Mouse (Mus musculus) midbrain, embryonic 11.5 days (tissue): ENCODE results near the gene Rbm45. TPM values are rescaled to one million over a fixed set of nuclear protein-coding genes. Genes with fewer than 3 reads are reported as not detected.

Experiments
- ATAC-seq: fragments of 200-750 bp; cut with Nextera tagmentation; 2 replicates; pipeline ENCODE4 v1.8.0; 2017; ENCODE audit warnings: moderate TSS enrichment, moderate library complexity; ENCODE audit not compliant: low FRiP score
- DNase-seq: peaks from one replicate; pipeline ENCODE4 v3.0.0; 2015; ENCODE audit warnings: low spot score; ENCODE audit errors: missing footprints
- H3K27ac ChIP-seq: fragments of 300-500 bp; sonication (generic); 2 replicates; pipeline ENCODE4 v1.5.1; 2014; ENCODE audit warnings: low read depth, low read length
- H3K27me3 ChIP-seq: fragments of 300-500 bp; sonication (generic); 2 replicates; pipeline ENCODE4 v1.6.1; 2014; ENCODE audit warnings: mild to moderate bottlenecking, low read length, moderate library complexity, mixed read lengths; ENCODE audit not compliant: control insufficient read depth, insufficient read depth
- H3K36me3 ChIP-seq: fragments of 300-500 bp; sonication (generic); 2 replicates; pipeline ENCODE4 v1.6.1; 2014; ENCODE audit warnings: mild to moderate bottlenecking, low read length, moderate library complexity, mixed read lengths; ENCODE audit not compliant: control insufficient read depth, insufficient read depth
- H3K4me1 ChIP-seq: fragments of 300-500 bp; sonication (generic); 2 replicates; pipeline ENCODE4 v1.6.1; 2014; ENCODE audit warnings: low read length; ENCODE audit not compliant: control insufficient read depth, insufficient read depth
- H3K4me2 ChIP-seq: fragments of 300-500 bp; sonication (generic); 2 replicates; pipeline ENCODE4 v1.6.1; 2014; ENCODE audit warnings: mild to moderate bottlenecking, moderate library complexity
- H3K4me3 ChIP-seq: fragments of 300-500 bp; sonication (generic); 2 replicates; pipeline ENCODE4 v1.5.1; 2014; ENCODE audit warnings: low read depth, low read length
- H3K9ac ChIP-seq: fragments of 300-500 bp; sonication (generic); 2 replicates; pipeline ENCODE4 v1.6.1; 2014; ENCODE audit warnings: low read length
- H3K9me3 ChIP-seq: fragments of 300-500 bp; sonication (generic); 2 replicates; pipeline ENCODE4 v1.6.1; 2016; ENCODE audit warnings: low read length; ENCODE audit not compliant: control insufficient read depth
- WGBS: fragments of 180-500 bp; shearing (Covaris S2); extraction: QIAGEN DNeasy Blood & Tissue Kit; methylation state at CpG from one replicate; pipeline ENCODE4 v1.1.7; 2014; 5-methylcytosine and 5-hydroxymethylcytosine counted together
- polyA plus RNA-seq: library from polyadenylated mRNA; unstranded; fragments of >200 nt; fragmentation: Nextera tagmentation; extraction: Ambion mirVana; gene quantifications from 2 replicates; pipeline ENCODE4 v1.2.1, GENCODE M21; 2014

Gene Rbm45
- polyA plus RNA-seq, 1 experiment from 2014 or later = 17.5 TPM

- Histone ChIP-seq H3K27me3 (peaks cover 8% of the 10 kb centered on the region), H3K9me3 (no peaks in the 10 kb centered on the region), H3K27ac (no peak within 1 kb of the TSS), H3K4me3 (peak within 1 kb of the TSS; percentile 38), H3K4me2 (peak within 1 kb of the TSS; percentile 91), H3K4me1 (peaks cover 3% of the 10 kb centered on the region), H3K9ac (peak within 1 kb of the TSS; percentile 49), H3K36me3 (no peaks in the 10 kb centered on the region)
- ATAC-seq (peak; percentile 78), DNase-seq (peak; percentile 90)
- WGBS = 17% methylated on average over 41 of the region's 41 CpGs
These were observed 31.3 kb upstream of the Rbm45 start, which contains the start of gene Pde11a for GRCm38 (mm10) chr2:76338215-76339156. Gene Pde11a (minus strand): TSS chr2:76338774.

GRCm38 (mm10) chr2:76342146-76342545, 27.6 kb upstream of the Rbm45 start:
- H3K4me2 ChIP-seq = no peak overlapping the region
- DNase-seq (no peak), ATAC-seq (no peak)
- WGBS = 88% methylated on average over 9 of the region's 9 CpGs
- no peak overlapping the region for H3K27ac ChIP-seq
- no peak overlapping the region for H3K9ac ChIP-seq
- H3K9me3 ChIP-seq = no peaks in the 10 kb centered on the region
- peaks cover 8% of the 10 kb centered on the region for H3K27me3 ChIP-seq
- H3K4me3 ChIP-seq = no peak overlapping the region
- H3K4me1 ChIP-seq = peaks cover 3% of the 10 kb centered on the region
- no peaks in the 10 kb centered on the region for H3K36me3 ChIP-seq

- WGBS = 82% methylated on average over 6 of the region's 6 CpGs
- Histone ChIP-seq H3K9ac (no peak overlapping the region), H3K4me2 (no peak overlapping the region), H3K4me3 (no peak overlapping the region), H3K4me1 (no peaks in the 10 kb centered on the region), H3K36me3 (no peaks in the 10 kb centered on the region), H3K27me3 (no peaks in the 10 kb centered on the region), H3K9me3 (no peaks in the 10 kb centered on the region), H3K27ac (no peak overlapping the region)
- DNase-seq = no peak
- no peak for ATAC-seq
These were observed 21.9 kb upstream of the Rbm45 start for GRCm38 (mm10) chr2:76347839-76348238.

- no peak for DNase-seq
- no peak for ATAC-seq
- H3K4me1 ChIP-seq = no peaks in the 10 kb centered on the region
- 86% methylated on average over 11 of the region's 11 CpGs for WGBS
- H3K4me2 ChIP-seq = no peak within 1 kb of the TSS
- H3K4me3 ChIP-seq = no peak within 1 kb of the TSS
- H3K9me3 ChIP-seq = no peaks in the 10 kb centered on the region
- H3K27me3 ChIP-seq = no peaks in the 10 kb centered on the region
- no peaks in the 10 kb centered on the region for H3K36me3 ChIP-seq
- no peak within 1 kb of the TSS for H3K9ac ChIP-seq
- H3K27ac ChIP-seq = no peak within 1 kb of the TSS
These were observed 9.6 kb upstream of the Rbm45 start, which contains the start of gene Cyct for GRCm38 (mm10) chr2:76360226-76360625. Gene Cyct (minus strand): TSS chr2:76360450.

- WGBS = 42% methylated on average over 2 of the region's 2 CpGs
- Histone ChIP-seq H3K36me3 (no peaks in the 10 kb centered on the region), H3K4me3 (no peak overlapping the region), H3K27me3 (no peaks in the 10 kb centered on the region), H3K27ac (no peak overlapping the region), H3K4me2 (no peak overlapping the region), H3K9ac (no peak overlapping the region), H3K4me1 (no peaks in the 10 kb centered on the region), H3K9me3 (no peaks in the 10 kb centered on the region)
- ATAC-seq (no peak), DNase-seq (peak; percentile 81)
These were observed 7.7 kb upstream of the Rbm45 start for GRCm38 (mm10) chr2:76362111-76362510.

GRCm38 (mm10) chr2:76365811-76366210, 4.0 kb upstream of the Rbm45 start:
- no peaks in the 10 kb centered on the region for H3K27me3 ChIP-seq
- H3K9ac ChIP-seq = no peak overlapping the region
- H3K4me1 ChIP-seq = peaks cover 3% of the 10 kb centered on the region
- no peak overlapping the region for H3K4me2 ChIP-seq
- H3K36me3 ChIP-seq = no peaks in the 10 kb centered on the region
- 78% methylated on average over 4 of the region's 4 CpGs for WGBS
- H3K4me3 ChIP-seq = no peak overlapping the region
- H3K27ac ChIP-seq = no peak overlapping the region
- no peak for ATAC-seq
- H3K9me3 ChIP-seq = no peaks in the 10 kb centered on the region
- DNase-seq = peak; percentile 51

- DNase-seq (peak; percentile 99), ATAC-seq (no peak)
- no peak overlapping the region for H3K4me3 ChIP-seq
- no peak overlapping the region for H3K4me2 ChIP-seq
- H3K4me1 ChIP-seq = peaks cover 7% of the 10 kb centered on the region
- no peak overlapping the region for H3K9ac ChIP-seq
- H3K36me3 ChIP-seq = no peaks in the 10 kb centered on the region
- no peaks in the 10 kb centered on the region for H3K9me3 ChIP-seq
- WGBS = 19% methylated on average over 9 of the region's 9 CpGs
- no peaks in the 10 kb centered on the region for H3K27me3 ChIP-seq
- no peak overlapping the region for H3K27ac ChIP-seq
These were observed 2.4 kb upstream of the Rbm45 start for GRCm38 (mm10) chr2:76367188-76367922.

- ATAC-seq = peak; percentile 1; the same call in 1 of the 2 replicates
- Histone ChIP-seq H3K4me2 (no peak overlapping the region), H3K4me1 (peaks cover 7% of the 10 kb centered on the region)
These were observed 723 bp upstream of the Rbm45 start for GRCm38 (mm10) chr2:76368861-76369660.

More at GRCm38 (mm10) chr2:76368861-76369660, 723 bp upstream of the Rbm45 start:
- Histone ChIP-seq H3K27ac (no peak overlapping the region), H3K9me3 (no peaks in the 10 kb centered on the region), H3K4me3 (no peak overlapping the region), H3K9ac (no peak overlapping the region), H3K27me3 (no peaks in the 10 kb centered on the region), H3K36me3 (peaks cover 3% of the 10 kb centered on the region; the same call in 1 of the 2 replicates)
- WGBS = 78% methylated on average over 12 of the region's 13 CpGs
- no peak for DNase-seq
